Mouse (Mus musculus): ENCODE results near the gene Bspry. TPM values are rescaled to one million over a fixed set of nuclear protein-coding genes. Genes with fewer than 3 reads are reported as not detected.

Gene Bspry
- total and polyA plus RNA-seq, 3 experiments: 0.09 to 0.11 TPM; not detected in 1

- Histone ChIP-seq H3K27me3 (ENCODE audit: insufficient read depth, low read length) (peaks cover 2% of the 10 kb centered on the region; the same call in 1 of the 2 replicates), H3K36me3 (replicated peaks) (no peaks in the 10 kb centered on the region), H3K4me3 (ENCODE audit: low read depth, low read length) (no peak overlapping the region), H3K9me3 (replicated peaks) (no peaks in the 10 kb centered on the region), H3K4me1 (ENCODE audit: insufficient read depth, low read depth, low read length) (peaks cover 3% of the 10 kb centered on the region; the same call in 1 of the 2 replicates)
- ATAC-seq (ENCODE audit: extremely low read depth, insufficient number of reproducible peaks, low FRiP score, poor library complexity, severe bottlenecking): no peak
- TF ChIP-seq CTCF (IDR thresholded peaks at IDR 0.05; ENCODE audit: low read depth, low read length): no peak
- no peak for TF ChIP-seq GATA1 (IDR thresholded peaks at IDR 0.05; ENCODE audit: borderline replicate concordance, low read length)
- no peak for TF ChIP-seq GATA2 (IDR thresholded peaks at IDR 0.05; ENCODE audit: borderline replicate concordance, low read depth, low read length)
- TF ChIP-seq TAL1 (conservative IDR thresholded peaks at IDR 0.05; ENCODE audit: low read depth, low read length): no peak
- TF ChIP-seq POLR2AphosphoS5 (IDR thresholded peaks at IDR 0.05; ENCODE audit: insufficient replicate concordance, low read depth, low read length): no peak
- no peak for DNase-seq (ENCODE audit: low spot score)
These were observed 42.5 kb upstream of the Bspry start for GRCm38 (mm10) chr4:62437256-62437778.

GRCm38 (mm10) chr4:62437871-62438270 is 42.0 kb upstream of the Bspry start:
- H3K4me3 ChIP-seq (ENCODE audit: low read depth, low read length): no peak overlapping the region
- TF ChIP-seq TAL1 (conservative IDR thresholded peaks at IDR 0.05; ENCODE audit: low read depth, low read length) (no peak), POLR2AphosphoS5 (IDR thresholded peaks at IDR 0.05; ENCODE audit: insufficient replicate concordance, low read depth, low read length) (no peak), CTCF (IDR thresholded peaks at IDR 0.05; ENCODE audit: low read depth, low read length) (no peak), GATA2 (IDR thresholded peaks at IDR 0.05; ENCODE audit: borderline replicate concordance, low read depth, low read length) (no peak), GATA1 (IDR thresholded peaks at IDR 0.05; ENCODE audit: borderline replicate concordance, low read length) (no peak)
- no peaks in the 10 kb centered on the region for H3K36me3 ChIP-seq (replicated peaks)
- H3K4me1 ChIP-seq (ENCODE audit: insufficient read depth, low read depth, low read length): peaks cover 3% of the 10 kb centered on the region; the same call in 1 of the 2 replicates
- DNase-seq (ENCODE audit: low spot score) (no peak), ATAC-seq (ENCODE audit: extremely low read depth, insufficient number of reproducible peaks, low FRiP score, poor library complexity, severe bottlenecking) (no peak)
- H3K27me3 ChIP-seq (ENCODE audit: insufficient read depth, low read length): peaks cover 2% of the 10 kb centered on the region; the same call in 1 of the 2 replicates
- H3K9me3 ChIP-seq (replicated peaks): no peaks in the 10 kb centered on the region

DNA sequence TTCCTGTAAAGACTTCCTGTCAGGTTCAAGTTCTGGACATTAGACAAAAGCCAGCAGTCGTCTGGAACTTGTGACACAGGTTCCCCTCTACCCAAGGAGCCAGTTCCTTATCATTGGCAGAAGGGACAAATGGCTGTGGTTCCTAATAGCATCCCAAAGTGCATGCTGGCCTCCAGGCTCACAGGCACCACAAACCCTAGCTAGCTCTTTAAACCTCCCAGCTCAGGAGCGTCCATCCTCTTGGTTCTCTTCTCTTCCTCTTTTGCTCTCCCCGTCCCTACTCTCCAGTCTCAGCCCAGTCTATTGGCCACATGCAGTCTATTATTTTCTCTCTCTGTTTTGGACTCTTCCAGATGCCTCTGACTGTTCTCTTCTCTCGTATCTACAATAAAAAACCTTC is 40.1 kb upstream of the Bspry start:
- TF ChIP-seq GATA2 (IDR thresholded peaks at IDR 0.05; ENCODE audit: borderline replicate concordance, low read depth, low read length) (no peak), POLR2AphosphoS5 (IDR thresholded peaks at IDR 0.05; ENCODE audit: insufficient replicate concordance, low read depth, low read length) (no peak), CTCF (IDR thresholded peaks at IDR 0.05; ENCODE audit: low read depth, low read length) (no peak), TAL1 (conservative IDR thresholded peaks at IDR 0.05; ENCODE audit: low read depth, low read length) (no peak), GATA1 (IDR thresholded peaks at IDR 0.05; ENCODE audit: borderline replicate concordance, low read length) (no peak)
- Histone ChIP-seq H3K36me3 (replicated peaks) (no peaks in the 10 kb centered on the region), H3K4me3 (ENCODE audit: low read depth, low read length) (no peak overlapping the region), H3K9me3 (replicated peaks) (no peaks in the 10 kb centered on the region), H3K4me1 (ENCODE audit: insufficient read depth, low read depth, low read length) (no peaks in the 10 kb centered on the region), H3K27me3 (ENCODE audit: insufficient read depth, low read length) (0 out of 2 replicates have a peak, but pooled peaks cover 2% of the 10 kb centered on the region)
- no peak for DNase-seq (ENCODE audit: low spot score)
- no peak for ATAC-seq (ENCODE audit: extremely low read depth, insufficient number of reproducible peaks, low FRiP score, poor library complexity, severe bottlenecking)

GRCm38 (mm10) chr4:62440544-62440943 is 39.3 kb upstream of the Bspry start:
- DNase-seq (ENCODE audit: low spot score) (no peak), ATAC-seq (ENCODE audit: extremely low read depth, insufficient number of reproducible peaks, low FRiP score, poor library complexity, severe bottlenecking) (no peak)
- TF ChIP-seq POLR2AphosphoS5 (IDR thresholded peaks at IDR 0.05; ENCODE audit: insufficient replicate concordance, low read depth, low read length): no peak
- TF ChIP-seq TAL1 (conservative IDR thresholded peaks at IDR 0.05; ENCODE audit: low read depth, low read length): no peak
- no peak for TF ChIP-seq CTCF (IDR thresholded peaks at IDR 0.05; ENCODE audit: low read depth, low read length)
- no peak for TF ChIP-seq GATA1 (IDR thresholded peaks at IDR 0.05; ENCODE audit: borderline replicate concordance, low read length)
- no peak for TF ChIP-seq GATA2 (IDR thresholded peaks at IDR 0.05; ENCODE audit: borderline replicate concordance, low read depth, low read length)
- Histone ChIP-seq H3K27me3 (ENCODE audit: insufficient read depth, low read length) (0 out of 2 replicates have a peak, but pooled peaks cover 2% of the 10 kb centered on the region), H3K4me3 (ENCODE audit: low read depth, low read length) (no peak overlapping the region), H3K9me3 (replicated peaks) (no peaks in the 10 kb centered on the region), H3K36me3 (replicated peaks) (no peaks in the 10 kb centered on the region), H3K4me1 (ENCODE audit: insufficient read depth, low read depth, low read length) (no peaks in the 10 kb centered on the region)

GRCm38 (mm10) chr4:62440986-62441385 is 38.9 kb upstream of the Bspry start:
- TF ChIP-seq POLR2AphosphoS5 (IDR thresholded peaks at IDR 0.05; ENCODE audit: insufficient replicate concordance, low read depth, low read length) (no peak), CTCF (IDR thresholded peaks at IDR 0.05; ENCODE audit: low read depth, low read length) (no peak), GATA1 (IDR thresholded peaks at IDR 0.05; ENCODE audit: borderline replicate concordance, low read length) (no peak), GATA2 (IDR thresholded peaks at IDR 0.05; ENCODE audit: borderline replicate concordance, low read depth, low read length) (no peak), TAL1 (conservative IDR thresholded peaks at IDR 0.05; ENCODE audit: low read depth, low read length) (no peak)
- no peak for ATAC-seq (ENCODE audit: extremely low read depth, insufficient number of reproducible peaks, low FRiP score, poor library complexity, severe bottlenecking)

GRCm38 (mm10) chr4:62454995-62455394 is 24.9 kb upstream of the Bspry start:
- Histone ChIP-seq H3K4me3 (ENCODE audit: low read depth, low read length) (no peak overlapping the region), H3K9me3 (replicated peaks) (no peaks in the 10 kb centered on the region), H3K4me1 (ENCODE audit: insufficient read depth, low read depth, low read length) (no peaks in the 10 kb centered on the region; the same call in 1 of the 2 replicates), H3K27me3 (ENCODE audit: insufficient read depth, low read length) (peaks cover 7% of the 10 kb centered on the region), H3K36me3 (replicated peaks) (no peaks in the 10 kb centered on the region)
- DNase-seq (ENCODE audit: low spot score) (no peak), ATAC-seq (ENCODE audit: extremely low read depth, insufficient number of reproducible peaks, low FRiP score, poor library complexity, severe bottlenecking) (peak; percentile 54; the same call in 1 of the 2 replicates)
- TF ChIP-seq GATA2 (IDR thresholded peaks at IDR 0.05; ENCODE audit: borderline replicate concordance, low read depth, low read length) (no peak), CTCF (IDR thresholded peaks at IDR 0.05; ENCODE audit: low read depth, low read length) (peak; percentile 27; the same call in 1 of the 2 replicates)

More at GRCm38 (mm10) chr4:62440986-62441385, 38.9 kb upstream of the Bspry start:
- Histone ChIP-seq H3K9me3 (replicated peaks) (no peaks in the 10 kb centered on the region), H3K27me3 (ENCODE audit: insufficient read depth, low read length) (0 out of 2 replicates have a peak, but pooled peaks cover 2% of the 10 kb centered on the region), H3K36me3 (replicated peaks) (no peaks in the 10 kb centered on the region), H3K4me3 (ENCODE audit: low read depth, low read length) (no peak overlapping the region), H3K4me1 (ENCODE audit: insufficient read depth, low read depth, low read length) (no peaks in the 10 kb centered on the region)
- no peak for DNase-seq (ENCODE audit: low spot score)
